Mouse (Mus musculus): ENCODE measurements around the gene Traf3ip3. TPM values are rescaled to one million over a fixed set of nuclear protein-coding genes. Genes with fewer than 3 reads are reported as not detected.

The Traf3ip3 gene
- total and polyA plus RNA-seq, 3 experiments, result 60.9 to 72.9 (median 68.8) TPM

DNA sequence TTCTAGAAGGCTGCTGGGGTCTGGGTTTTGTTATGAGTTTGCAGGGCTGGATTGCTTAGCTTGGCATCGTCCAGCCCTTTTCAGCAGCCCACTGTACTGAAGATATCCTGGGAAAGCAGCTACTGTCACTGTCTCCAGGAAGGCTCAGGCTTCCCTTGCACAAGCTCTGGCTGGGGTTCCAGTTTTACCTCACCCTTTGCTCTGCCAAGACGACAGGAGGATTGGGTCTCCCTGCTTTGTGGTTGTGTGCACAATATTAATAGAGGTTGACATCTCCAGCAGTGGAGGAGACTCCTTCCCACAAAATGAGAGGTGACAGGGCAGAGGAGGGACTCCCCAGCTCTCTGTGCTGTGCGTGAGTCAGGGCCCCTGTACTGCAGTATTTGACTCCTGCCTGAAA, 52.3 kb downstream of the Traf3ip3 start:
- in situ Hi-C loops (cut with MboI; ENCODE audit: low pct_ligation_motif_present, low pct_unique_long_range_greater_than_20kb, low sequenced_read_pairs) (no loop called here), dilution Hi-C loops (cut with MboI; ENCODE audit: extremely low pct_ligation_motif_present, extremely low pct_unique_long_range_greater_than_20kb, low sequenced_read_pairs) (no loop called here)
- Histone ChIP-seq H3K27me3 (replicated peaks) (no peaks in the 10 kb centered on the region), H3K27ac (ENCODE audit: insufficient read depth, low read depth) (no peak overlapping the region), H3K9ac (ENCODE audit: insufficient read depth, low read depth) (no peak overlapping the region), H3K4me2 (ENCODE audit: insufficient read depth, low read depth, poor library complexity, severe bottlenecking) (no peak overlapping the region), H3K4me1 (ENCODE audit: control insufficient read depth in 1 of 2, insufficient read depth in 2 of 2) (peaks cover 7 to 14% of the 10 kb centered on the region in 2 experiments), H3K36me3 (replicated peaks in 1 of 2; ENCODE audit: control insufficient read depth in 1 of 2, insufficient read depth in 1 of 2, low read length in 1 of 2) (no peaks in the 10 kb centered on the region), H3K79me2 (replicated peaks; ENCODE audit: control insufficient read depth, extremely low read depth, insufficient read depth, poor library complexity, severe bottlenecking) (no peaks in the 10 kb centered on the region), H3K4me3 (replicated peaks in 1 of 3; ENCODE audit: low read depth in 2 of 3, low read length in 2 of 3, poor library complexity in 1 of 3) (no peak overlapping the region), H3K9me3 (replicated peaks; ENCODE audit: low read length) (no peaks in the 10 kb centered on the region)
- TF ChIP-seq SIN3A (IDR thresholded peaks at IDR 0.05; ENCODE audit: low read length) (no peak), CHD1 (IDR thresholded peaks at IDR 0.05; ENCODE audit: low read depth, low read length) (no peak), RAD21 (IDR thresholded peaks at IDR 0.05; ENCODE audit: low read depth, low read length) (no peak), ZC3H11A (IDR thresholded peaks at IDR 0.05; ENCODE audit: low read depth, low read length) (no peak), MYC (IDR thresholded peaks at IDR 0.05; ENCODE audit: low read depth, low read length) (no peak), USF1 (IDR thresholded peaks at IDR 0.05; ENCODE audit: low read depth, low read length) (no peak), E2F4 (IDR thresholded peaks at IDR 0.05; ENCODE audit: insufficient replicate concordance, low read depth, low read length) (no peak), ETS1 (conservative IDR thresholded peaks at IDR 0.05; ENCODE audit: low read depth, low read length) (no peak), BHLHE40 (IDR thresholded peaks at IDR 0.05; ENCODE audit: low read depth, low read length) (no peak), TCF12 (IDR thresholded peaks at IDR 0.05; ENCODE audit: low read depth, low read length) (no peak), TBP (conservative IDR thresholded peaks at IDR 0.05; ENCODE audit: low read depth, low read length) (no peak), MAZ (IDR thresholded peaks at IDR 0.05; ENCODE audit: low read depth, low read length) (no peak), USF2 (conservative IDR thresholded peaks at IDR 0.05; ENCODE audit: low read depth, low read length) (no peak), NELFE (IDR thresholded peaks at IDR 0.05; ENCODE audit: low read depth, low read length) (no peak), CHD2 (IDR thresholded peaks at IDR 0.05; ENCODE audit: low read length) (no peak), ELF1 (IDR thresholded peaks at IDR 0.05; ENCODE audit: low read depth, low read length) (no peak)
- no peak for DNase-seq (ENCODE audit: extremely low read depth)

DNA sequence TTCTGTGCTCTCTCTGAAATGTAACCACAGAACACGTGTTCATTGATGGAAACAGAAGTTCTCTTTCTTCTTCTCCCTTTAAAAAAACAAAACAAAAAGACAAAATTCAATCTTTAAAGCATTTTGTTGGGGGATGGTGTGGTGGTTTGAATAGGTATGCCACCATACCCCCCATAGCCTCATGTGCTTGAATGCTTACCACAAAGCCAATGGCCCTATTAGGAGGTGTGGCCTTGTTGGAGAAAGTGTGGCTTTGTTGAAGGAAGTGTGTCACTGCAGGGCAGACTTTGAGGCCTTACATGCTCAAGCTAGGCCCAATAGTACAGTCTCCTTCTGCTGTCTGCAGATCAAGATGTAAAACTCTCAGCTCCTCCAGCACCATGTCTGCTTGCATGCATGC, 55.1 kb downstream of the Traf3ip3 start:
- Histone ChIP-seq H3K4me1 (ENCODE audit: control insufficient read depth in 1 of 2, insufficient read depth in 2 of 2) (peaks cover 8 to 14% of the 10 kb centered on the region in 2 experiments), H3K36me3 (replicated peaks in 1 of 2; ENCODE audit: control insufficient read depth in 1 of 2, insufficient read depth in 1 of 2, low read length in 1 of 2) (no peaks in the 10 kb centered on the region), H3K9ac (ENCODE audit: insufficient read depth, low read depth) (no peak overlapping the region), H3K9me3 (replicated peaks; ENCODE audit: low read length) (no peaks in the 10 kb centered on the region), H3K27ac (ENCODE audit: insufficient read depth, low read depth) (no peak overlapping the region), H3K4me2 (ENCODE audit: insufficient read depth, low read depth, poor library complexity, severe bottlenecking) (no peak overlapping the region), H3K79me2 (replicated peaks; ENCODE audit: control insufficient read depth, extremely low read depth, insufficient read depth, poor library complexity, severe bottlenecking) (no peaks in the 10 kb centered on the region), H3K27me3 (replicated peaks) (no peaks in the 10 kb centered on the region), H3K4me3 (replicated peaks in 1 of 3; ENCODE audit: low read depth in 2 of 3, low read length in 2 of 3, poor library complexity in 1 of 3) (no peak overlapping the region)
- in situ Hi-C loops (cut with MboI; ENCODE audit: low pct_ligation_motif_present, low pct_unique_long_range_greater_than_20kb, low sequenced_read_pairs) (no loop called here), dilution Hi-C loops (cut with MboI; ENCODE audit: extremely low pct_ligation_motif_present, extremely low pct_unique_long_range_greater_than_20kb, low sequenced_read_pairs) (no loop called here)
- no peak for DNase-seq (ENCODE audit: extremely low read depth)
- TF ChIP-seq USF1 (IDR thresholded peaks at IDR 0.05; ENCODE audit: low read depth, low read length) (no peak), BHLHE40 (IDR thresholded peaks at IDR 0.05; ENCODE audit: low read depth, low read length) (no peak), IRF4 (IDR thresholded peaks at IDR 0.05; ENCODE audit: low read depth, low read length) (no peak), MAFK (IDR thresholded peaks at IDR 0.05; ENCODE audit: insufficient replicate concordance, low read length) (no peak), TCF12 (IDR thresholded peaks at IDR 0.05; ENCODE audit: low read depth, low read length) (no peak), RCOR1 (conservative IDR thresholded peaks at IDR 0.05; ENCODE audit: low read depth, low read length) (no peak), MAZ (IDR thresholded peaks at IDR 0.05; ENCODE audit: low read depth, low read length) (no peak), NRF1 (IDR thresholded peaks at IDR 0.05; ENCODE audit: low read depth, low read length) (no peak), ZNF384 (IDR thresholded peaks at IDR 0.05; ENCODE audit: low read depth, low read length) (no peak), POLR2AphosphoS2 (IDR thresholded peaks at IDR 0.05; ENCODE audit: low read depth, low read length) (no peak), MYC (IDR thresholded peaks at IDR 0.05; ENCODE audit: low read depth, low read length) (no peak), ETS1 (conservative IDR thresholded peaks at IDR 0.05; ENCODE audit: low read depth, low read length) (no peak), MEF2A (IDR thresholded peaks at IDR 0.05; ENCODE audit: borderline replicate concordance, low read depth, low read length) (no peak), TBP (conservative IDR thresholded peaks at IDR 0.05; ENCODE audit: low read depth, low read length) (no peak), UBTF (IDR thresholded peaks at IDR 0.05; ENCODE audit: low read depth, low read length) (no peak), SMC3 (IDR thresholded peaks at IDR 0.05; ENCODE audit: low read depth, low read length) (no peak), EP300 (IDR thresholded peaks at IDR 0.05; ENCODE audit: low read length) (no peak)
